Mouse (Mus musculus) ES-E14 (cell line): Measurements from ENCODE around the gene Shb. TPM values are rescaled to one million over a fixed set of nuclear protein-coding genes. Genes with fewer than 3 reads are reported as not detected.
"Not testable (repeated sequence)": the region's sequence is repeated elsewhere in the genome, so short reads cannot be mapped to it uniquely, and the experiment has no call there.

Experiments used
- DNase-seq: peaks from one replicate; pipeline ENCODE4 v3.0.0-alpha.2; 2013; ENCODE audit warnings: low read depth, low spot score
- H3K27ac ChIP-seq: 2 replicates; pipeline ENCODE4 v1.5.1; 2012; ENCODE audit warnings: low read depth, mild to moderate bottlenecking, low read length, moderate library complexity, mixed read lengths; ENCODE audit not compliant: poor library complexity, insufficient read depth, severe bottlenecking
- H3K36me3 ChIP-seq: 2 replicates; pipeline ENCODE4 v1.6.1; 2012; ENCODE audit warnings: mild to moderate bottlenecking, low read length, moderate library complexity, mixed read lengths; ENCODE audit not compliant: control insufficient read depth, poor library complexity, insufficient read depth, severe bottlenecking
- H3K4me1 ChIP-seq, 2 experiments: fragments of 150-350 bp in 1 of 2; sonication (generic) in 1 of 2; 2 replicates each; pipeline ENCODE4 v1.6.1; 2012; ENCODE audit warnings: low read length in 2 of 2, mild to moderate bottlenecking in 1 of 2, mixed read lengths in 1 of 2; ENCODE audit not compliant: control insufficient read depth in 2 of 2, insufficient read depth in 2 of 2, poor library complexity in 1 of 2
- H3K4me3 ChIP-seq, 2 experiments: fragments of 150-350 bp in 1 of 2; sonication (generic) in 1 of 2; 2 replicates each; pipeline ENCODE4 v1.5.1; 2012; ENCODE audit warnings: low read length in 2 of 2, low read depth in 1 of 2, mild to moderate bottlenecking in 1 of 2, mixed read lengths in 1 of 2; ENCODE audit not compliant: insufficient read depth in 1 of 2, poor library complexity in 1 of 2, severe bottlenecking in 1 of 2
- H3K9ac ChIP-seq: 2 replicates; pipeline ENCODE4 v1.6.1; 2012; ENCODE audit warnings: low read depth, mild to moderate bottlenecking, low read length, mixed read lengths; ENCODE audit not compliant: poor library complexity, insufficient read depth, severe bottlenecking
- H3K9me3 ChIP-seq: fragments of 150-350 bp; sonication (generic); 2 replicates; pipeline ENCODE4 v1.6.1; 2012; ENCODE audit warnings: low read depth, mild to moderate bottlenecking, low read length; ENCODE audit not compliant: control insufficient read depth, insufficient read depth
- CHD2 ChIP-seq: IDR thresholded peaks from 2 replicates; pipeline ENCODE4 v1.6.1; 2014; ENCODE audit warnings: mild to moderate bottlenecking, low read depth, low read length, inconsistent platforms
- HCFC1 ChIP-seq: IDR thresholded peaks from 2 replicates; pipeline ENCODE4 v1.6.1; 2012; ENCODE audit warnings: low read length, inconsistent platforms, borderline replicate concordance; ENCODE audit not compliant: insufficient read depth
- MAFK ChIP-seq: IDR thresholded peaks from 2 replicates; pipeline ENCODE4 v1.6.1; 2014; ENCODE audit warnings: mild to moderate bottlenecking, low read depth, low read length, inconsistent platforms; ENCODE audit not compliant: insufficient read depth
- ZC3H11A ChIP-seq: IDR thresholded peaks from 2 replicates; pipeline ENCODE4 v1.6.1; 2012; ENCODE audit warnings: low read depth, mild to moderate bottlenecking, inconsistent platforms, low read length, borderline replicate concordance
- ZNF384 ChIP-seq: IDR thresholded peaks from 2 replicates; pipeline ENCODE4 v1.6.1; 2012; ENCODE audit warnings: low read depth, low read length, inconsistent platforms
- in situ Hi-C, 2 experiments: fragments of 600-800 bp; cut with MboI; formaldehyde crosslinking; loops; one replicate each; pipeline ENCODE4 v1.15.1; 2025; ENCODE audit warnings: low sequenced_read_pairs in 2 of 2, inconsistent platforms in 1 of 2; ENCODE audit not compliant: unreplicated experiment in 2 of 2
- total RNA-seq: library from RNA; depleted of rRNA; stranded (reverse); fragments of 300-350 nt; gene quantifications from 2 replicates; pipeline ENCODE4 v1.2.3, GENCODE M21; 2012

The Shb gene
- total RNA-seq, 1 experiment = 15.9 TPM

- in situ Hi-C loops = no loop called here
- Histone ChIP-seq H3K9me3 (no peaks in the 10 kb centered on the region), H3K9ac (no peak overlapping the region), H3K4me3 (no peak overlapping the region), H3K4me1 (peaks cover 0 to 3% of the 10 kb centered on the region in 2 experiments; a peak in 2 of 4 replicates), H3K27ac (no peak overlapping the region), H3K36me3 (peaks cover 3% of the 10 kb centered on the region; the same call in 1 of the 2 replicates)
- TF ChIP-seq ZNF384 (no peak), HCFC1 (no peak), CHD2 (no peak), ZC3H11A (no peak), MAFK (no peak)
- no peak for DNase-seq
Measured at GRCm38 (mm10) chr4:45392572-45392971, 139.7 kb downstream of the Shb start.

- peaks cover 0 to 3% of the 10 kb centered on the region in 2 experiments; a peak in 2 of 4 replicates for H3K4me1 ChIP-seq
- no peaks in the 10 kb centered on the region for H3K9me3 ChIP-seq
- DNase-seq = no peak
- no peak for TF ChIP-seq ZNF384
- no peak for TF ChIP-seq CHD2
- TF ChIP-seq HCFC1 = no peak
- no peak for TF ChIP-seq ZC3H11A
- TF ChIP-seq MAFK = no peak
- no peak overlapping the region for H3K27ac ChIP-seq
- H3K9ac ChIP-seq = no peak overlapping the region
- in situ Hi-C loops = no loop called here
- peaks cover under 1% of the 10 kb centered on the region; the same call in 1 of the 2 replicates for H3K36me3 ChIP-seq
- H3K4me3 ChIP-seq = no peak overlapping the region
Measured at GRCm38 (mm10) chr4:45392099-45392498, 140.2 kb downstream of the Shb start.

- H3K9me3 ChIP-seq, H3K4me1 ChIP-seq, H3K4me3 ChIP-seq, H3K9ac ChIP-seq, H3K36me3 ChIP-seq, in situ Hi-C loops, DNase-seq, H3K27ac ChIP-seq: not testable (repeated sequence)
Measured at GRCm38 (mm10) chr4:45387296-45387695, 145.0 kb downstream of the Shb start.

GRCm38 (mm10) chr4:45382133-45382532 is 150.1 kb downstream of the Shb start:
- H3K27ac ChIP-seq, in situ Hi-C loops, H3K4me1 ChIP-seq, H3K36me3 ChIP-seq, H3K9me3 ChIP-seq, H3K9ac ChIP-seq, DNase-seq, H3K4me3 ChIP-seq: not testable (repeated sequence)

GRCm38 (mm10) chr4:45380903-45381580 is 151.2 kb downstream of the Shb start:
- H3K9me3 ChIP-seq, H3K27ac ChIP-seq, H3K9ac ChIP-seq, H3K36me3 ChIP-seq, H3K4me1 ChIP-seq, DNase-seq, H3K4me3 ChIP-seq, in situ Hi-C loops: not testable (repeated sequence)
